Mouse (Mus musculus) frontal cortex, adult (tissue): ENCODE measurements around the gene Gsto1.

Experiments used
- ATAC-seq: cut with Nextera tagmentation; 2 replicates; pipeline ENCODE4 v1.9.2; 2017; ENCODE audit warnings: mild to moderate bottlenecking, moderate library complexity, mixed read lengths; ENCODE audit not compliant: low TSS enrichment

The Gsto1 gene

GRCm38 (mm10) chr19:47890489-47891130 is 35.8 kb downstream of the Gsto1 start:
- no peak for ATAC-seq

DNA sequence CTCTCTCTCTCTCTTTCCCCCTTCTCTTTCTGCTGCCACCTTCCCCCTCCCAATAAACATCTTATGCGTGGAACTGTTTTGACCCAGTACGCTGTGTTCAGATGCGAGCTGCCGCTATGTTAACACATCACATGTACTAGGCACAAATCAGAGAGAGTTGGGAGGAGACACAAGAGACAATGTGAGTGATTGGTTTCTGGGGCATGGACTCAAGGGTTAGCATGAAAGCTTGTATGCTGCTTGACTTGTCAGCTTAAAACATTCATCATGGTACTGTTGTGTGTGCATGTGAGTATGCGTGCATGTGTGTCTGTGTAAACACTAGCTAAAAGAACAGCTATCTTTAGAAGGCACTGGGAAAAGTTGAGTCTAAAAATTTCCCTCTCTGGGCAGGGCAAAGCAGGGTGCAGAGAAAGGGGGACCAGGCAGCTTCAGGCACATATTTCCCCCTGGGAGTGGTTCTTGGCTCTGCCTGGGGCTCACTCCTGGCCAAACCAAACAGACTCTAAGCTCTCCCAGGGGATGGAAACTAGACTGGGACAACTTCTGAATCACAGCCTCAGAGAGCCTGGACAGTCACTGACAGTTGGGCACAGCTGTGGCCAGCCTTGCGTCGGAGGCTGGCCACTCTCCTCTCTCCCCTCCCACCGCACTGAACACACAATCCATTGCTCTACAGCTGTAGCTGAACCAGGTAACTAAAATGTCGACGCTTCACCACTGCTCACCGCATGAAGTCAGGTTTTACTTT is 37.0 kb downstream of the Gsto1 start:
- ATAC-seq, result no peak

DNA sequence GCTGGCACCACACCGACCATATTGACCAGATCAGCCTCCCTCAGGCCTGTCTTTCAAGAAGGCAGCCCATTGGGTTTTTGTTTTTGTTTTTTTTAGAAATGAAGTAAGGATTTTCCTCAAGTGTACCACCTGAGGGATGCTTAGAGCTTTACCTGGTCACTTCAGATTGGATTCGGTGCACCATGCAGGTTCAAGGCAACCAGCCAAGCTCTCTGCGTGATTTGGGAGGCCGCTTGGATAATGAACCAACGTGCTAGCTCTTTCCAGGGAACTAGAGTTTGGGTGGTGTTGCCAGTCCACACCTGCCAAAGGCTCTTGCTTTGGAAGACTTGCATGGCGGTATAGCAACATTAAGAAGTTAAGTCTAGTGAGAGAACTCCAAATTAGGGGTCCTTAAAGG is 38.3 kb downstream of the Gsto1 start:
- no peak for ATAC-seq

DNA sequence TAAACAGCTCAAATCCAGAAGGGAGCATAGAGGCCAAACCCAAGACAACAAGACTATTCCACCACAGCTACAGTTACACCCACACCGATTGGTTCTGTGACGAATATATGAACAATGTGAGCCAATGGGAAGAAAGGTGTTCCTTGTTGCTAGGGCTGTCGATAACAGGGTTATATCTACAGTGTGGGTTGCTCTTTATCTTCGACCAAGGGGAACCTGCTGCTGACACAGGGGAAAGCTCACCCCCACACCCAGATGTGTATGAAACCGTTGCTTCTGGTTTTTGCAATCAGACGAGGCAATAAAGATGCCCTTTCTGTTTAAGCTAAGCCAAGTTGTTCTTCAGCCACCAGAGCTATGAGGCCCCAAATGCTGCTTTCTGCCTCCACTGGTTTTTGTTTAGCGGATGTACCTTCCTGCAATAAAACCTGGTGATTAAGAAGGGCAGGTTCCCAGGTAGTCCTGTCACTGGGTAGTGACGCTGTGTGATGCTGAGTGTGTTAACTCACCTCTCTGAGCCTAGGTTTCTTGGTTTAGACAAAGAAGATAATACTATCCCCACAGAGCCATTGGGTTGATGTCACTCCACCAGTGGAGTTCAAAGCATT is 43.8 kb downstream of the Gsto1 start:
- no peak for ATAC-seq

- ATAC-seq, result no peak
Observed at GRCm38 (mm10) chr19:47900012-47900411, 45.2 kb downstream of the Gsto1 start.

DNA sequence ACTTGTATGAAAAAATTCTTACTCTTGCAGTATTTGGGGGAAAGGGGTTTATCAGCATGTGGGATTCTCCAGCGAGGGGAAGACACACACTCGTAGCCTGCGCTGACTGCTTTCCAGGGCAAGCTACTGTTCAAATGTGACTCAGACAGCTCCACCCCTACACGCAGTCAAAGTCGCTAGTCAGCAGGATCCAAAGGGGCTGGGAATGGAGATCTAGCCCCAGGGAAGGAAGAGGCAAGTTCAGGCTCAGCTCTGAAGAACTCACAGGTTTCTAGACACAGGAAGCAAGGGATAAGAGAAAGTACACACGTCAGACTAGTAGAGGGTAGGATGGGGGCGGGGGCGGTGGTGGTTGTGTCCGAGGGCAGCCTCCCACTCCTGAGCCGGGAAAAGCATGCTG is 45.8 kb downstream of the Gsto1 start:
- ATAC-seq, result no peak

DNA sequence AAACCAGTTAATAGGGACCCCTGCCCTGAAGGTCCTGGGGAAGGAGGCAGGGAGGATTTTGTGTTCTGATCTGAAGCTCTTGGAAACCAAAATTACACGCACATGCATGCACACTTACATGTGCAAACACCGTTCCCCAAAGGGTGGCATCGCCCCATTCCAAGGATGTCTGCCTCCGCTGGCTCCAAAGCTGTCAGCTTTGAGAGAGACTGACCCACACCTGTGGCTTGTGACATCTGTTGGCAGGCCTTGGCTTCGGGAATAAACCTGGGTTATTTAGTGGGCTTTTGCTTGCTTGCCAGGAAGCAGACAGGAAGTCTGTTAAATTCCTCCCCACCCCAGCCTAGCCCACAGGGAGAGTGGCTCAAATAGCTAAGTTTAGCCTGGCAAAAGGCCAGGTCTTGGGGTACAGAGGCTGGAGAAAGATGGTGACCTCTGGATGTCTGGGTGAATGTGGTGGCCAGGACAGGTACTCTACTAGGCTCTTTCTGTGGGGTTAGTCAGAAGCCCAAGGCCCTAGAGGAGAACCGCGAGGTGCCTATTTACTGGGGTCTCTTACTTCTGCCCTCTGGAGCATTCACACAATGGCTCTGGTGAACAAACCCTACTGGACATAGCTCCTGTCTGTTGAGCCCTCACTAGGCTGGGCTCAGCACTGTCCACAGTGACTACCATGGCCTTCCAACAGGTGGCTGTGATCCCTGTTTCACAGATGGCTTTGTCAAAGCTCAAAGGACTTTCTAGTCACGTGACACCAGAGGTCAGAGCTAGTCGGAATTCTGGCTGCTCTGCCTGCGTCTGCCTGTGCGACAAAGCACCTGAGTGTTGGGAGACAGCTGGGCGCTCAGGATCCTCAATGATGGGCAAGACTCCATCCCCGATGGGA is 47.8 kb downstream of the Gsto1 start:
- no peak for ATAC-seq

- ATAC-seq, result no peak
Observed at GRCm38 (mm10) chr19:47903679-47904078, 48.9 kb downstream of the Gsto1 start.

DNA sequence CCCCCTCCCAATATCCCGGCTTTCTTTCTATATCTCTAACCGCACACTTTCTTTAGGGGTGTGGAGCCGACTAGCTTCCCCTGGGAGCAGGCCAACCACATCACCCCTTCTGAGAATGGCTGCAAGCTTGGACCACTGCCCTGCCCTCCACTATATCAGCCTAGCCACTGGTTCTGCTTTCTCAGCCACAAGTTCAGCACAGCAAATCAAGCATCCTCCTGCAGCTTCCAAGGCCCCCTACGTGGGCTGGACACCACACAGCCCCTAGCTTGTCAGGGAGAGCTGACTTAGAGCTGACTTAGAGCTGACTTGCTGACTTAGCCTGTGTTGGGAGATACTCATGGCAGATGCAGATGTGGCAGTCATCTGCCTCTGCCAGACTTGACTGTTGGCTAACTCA is 50.3 kb downstream of the Gsto1 start:
- no peak for ATAC-seq

- no peak for ATAC-seq
Observed at GRCm38 (mm10) chr19:47905603-47906002, 50.8 kb downstream of the Gsto1 start.

DNA sequence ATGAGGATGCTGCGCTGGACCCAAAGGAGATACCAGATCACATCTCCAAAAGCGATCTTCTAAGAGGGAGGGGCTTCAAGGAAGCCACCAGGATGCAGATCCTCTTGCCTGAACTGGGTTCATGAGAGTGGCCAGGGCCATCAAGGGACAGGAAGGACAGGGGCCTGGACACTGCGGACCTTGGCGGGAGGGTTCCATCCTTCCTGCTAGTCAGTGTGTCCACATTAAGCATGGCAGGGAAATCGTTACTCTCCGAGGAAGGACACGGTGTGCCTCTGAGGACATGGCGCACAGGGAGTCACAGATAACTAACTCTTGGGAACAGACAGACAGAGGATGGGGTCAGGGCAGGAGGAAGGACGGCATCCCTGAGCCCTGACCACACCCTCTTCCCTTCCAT is 52.8 kb downstream of the Gsto1 start:
- no peak for ATAC-seq

DNA sequence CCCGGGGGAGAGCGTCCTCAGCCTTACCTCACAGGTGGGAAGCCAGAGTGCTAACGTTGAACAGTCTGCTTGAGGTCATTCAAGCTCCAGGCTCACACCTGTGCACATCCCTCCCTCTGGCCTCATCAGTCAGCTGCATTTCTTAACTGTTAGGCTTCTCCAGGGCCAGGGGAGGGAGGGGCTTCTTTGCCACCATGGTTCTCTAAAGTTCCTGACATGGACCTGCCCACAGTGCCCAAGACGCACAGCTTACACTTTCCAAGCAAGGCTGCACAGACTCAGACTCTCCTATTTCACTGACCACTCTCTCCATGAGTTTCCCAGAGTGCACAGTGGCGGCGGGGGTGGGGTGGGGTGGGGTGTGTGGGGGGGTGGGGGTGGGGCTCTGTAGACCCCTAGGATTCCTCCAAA is 54.2 kb downstream of the Gsto1 start:
- ATAC-seq, result no peak

GRCm38 (mm10) chr19:47909387-47910116 is 54.8 kb downstream of the Gsto1 start:
- ATAC-seq, result peak; percentile 27; the same call in 1 of the 2 replicates

- no peak for ATAC-seq
Observed at GRCm38 (mm10) chr19:47910117-47910618, 55.4 kb downstream of the Gsto1 start.

GRCm38 (mm10) chr19:47910751-47911150 is 56.0 kb downstream of the Gsto1 start:
- no peak for ATAC-seq

- no peak for ATAC-seq
Observed at GRCm38 (mm10) chr19:47913344-47913743, 58.6 kb downstream of the Gsto1 start.

DNA sequence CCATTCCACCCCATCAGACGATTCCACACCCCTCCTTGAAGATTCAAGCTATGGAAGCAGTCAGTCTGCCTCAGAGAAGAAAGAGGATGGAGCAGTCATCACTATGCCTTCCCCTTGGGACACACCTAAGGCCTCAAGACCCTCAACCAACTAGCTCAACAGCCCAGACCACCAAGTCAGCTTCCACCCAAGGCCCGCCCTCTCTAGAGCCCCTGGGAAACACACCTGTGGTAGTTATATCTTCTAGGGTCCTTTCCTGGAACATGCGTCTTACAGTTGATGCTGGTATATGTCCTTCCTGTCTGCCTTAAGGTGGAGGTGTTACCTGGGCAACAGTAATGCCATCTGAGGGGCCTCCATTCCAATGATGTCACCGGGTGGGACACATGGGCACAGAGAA is 59.4 kb downstream of the Gsto1 start:
- ATAC-seq, result no peak
